Mouse (Mus musculus): ENCODE measurements around the gene Rasip1. TPM values are rescaled to one million over a fixed set of nuclear protein-coding genes. Genes with fewer than 3 reads are reported as not detected.

Gene Rasip1
- polyA plus RNA-seq, 1 experiment: 4.3 TPM

DNA sequence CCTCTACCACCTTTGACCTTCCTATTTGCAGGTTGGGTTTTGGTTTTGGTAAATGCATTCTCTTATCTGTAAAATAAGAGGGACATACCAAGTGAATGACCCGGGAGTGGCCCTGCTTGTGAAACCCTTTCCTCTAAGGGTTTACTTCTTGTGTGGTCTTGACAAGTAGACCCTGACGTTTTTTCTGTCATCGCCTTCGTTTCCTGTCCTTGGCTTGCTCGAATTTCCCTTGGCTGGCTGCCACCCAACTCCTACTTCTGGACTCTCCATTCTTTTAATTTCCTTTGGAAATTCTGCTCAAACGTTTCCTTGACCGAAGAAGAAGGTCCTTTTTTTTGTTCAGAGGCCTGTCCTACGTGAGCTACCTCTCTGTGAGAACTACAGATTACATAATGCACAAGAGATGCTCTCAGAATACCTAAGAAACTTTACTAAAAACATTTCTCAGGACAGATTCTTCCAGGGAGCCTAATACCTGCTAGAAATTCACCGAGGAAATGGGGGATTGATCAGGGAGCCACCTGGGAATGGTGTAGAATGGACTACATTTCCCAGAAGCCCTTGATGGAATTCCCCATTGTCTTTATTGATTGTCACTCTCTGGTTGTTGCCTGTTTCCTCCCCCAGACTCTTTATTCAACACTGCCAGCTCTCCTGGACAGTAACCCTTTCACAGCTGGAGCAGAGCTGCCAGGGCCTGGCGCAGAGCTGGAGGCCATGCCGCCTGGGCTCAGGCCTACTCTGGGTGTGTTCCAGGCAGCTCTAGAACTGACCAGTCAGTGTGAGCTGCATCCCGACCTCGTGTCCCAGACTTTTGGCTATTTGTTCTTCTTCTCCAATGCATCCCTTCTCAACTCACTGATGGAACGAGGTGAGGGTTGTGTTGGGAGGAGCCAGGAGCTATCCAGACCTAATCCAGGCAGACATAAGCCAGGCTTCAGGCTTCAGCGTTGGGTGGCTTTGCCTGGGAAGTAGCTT, 8.7 kb downstream of the Rasip1 start:
- H3K4me3 ChIP-seq (ENCODE audit: insufficient read depth, low read depth, low read length): no peak overlapping the region
- H3K27ac ChIP-seq (replicated peaks; ENCODE audit: low read depth, low read length): peak overlapping the region; percentile 84
- peaks cover 23% of the 10 kb centered on the region for H3K4me1 ChIP-seq (ENCODE audit: control insufficient read depth, insufficient read depth, insufficient read length, low read length)

DNA sequence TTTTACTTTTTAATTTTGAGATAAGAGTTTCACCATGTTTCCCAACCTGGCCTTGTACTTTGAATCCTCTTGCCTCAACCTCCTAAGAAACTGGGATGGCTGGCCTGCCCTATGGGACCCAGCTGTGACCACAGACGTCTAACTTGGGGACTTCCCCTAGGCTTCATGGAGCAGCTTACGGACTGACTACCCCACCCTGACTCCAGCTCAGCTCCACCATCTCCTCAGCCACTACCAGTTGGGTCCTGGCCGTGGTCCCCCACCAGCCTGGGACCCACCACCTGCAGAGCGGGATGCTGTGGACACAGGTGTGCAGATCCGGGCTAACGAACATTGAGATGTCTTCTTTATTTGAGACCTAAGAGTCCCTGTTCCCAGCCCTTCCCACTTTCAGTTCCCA, 10.4 kb downstream of the Rasip1 start:
- Histone ChIP-seq H3K27ac (replicated peaks; ENCODE audit: low read depth, low read length) (no peak overlapping the region), H3K4me3 (ENCODE audit: insufficient read depth, low read depth, low read length) (no peak overlapping the region), H3K4me1 (ENCODE audit: control insufficient read depth, insufficient read depth, insufficient read length, low read length) (peaks cover 30% of the 10 kb centered on the region)

DNA sequence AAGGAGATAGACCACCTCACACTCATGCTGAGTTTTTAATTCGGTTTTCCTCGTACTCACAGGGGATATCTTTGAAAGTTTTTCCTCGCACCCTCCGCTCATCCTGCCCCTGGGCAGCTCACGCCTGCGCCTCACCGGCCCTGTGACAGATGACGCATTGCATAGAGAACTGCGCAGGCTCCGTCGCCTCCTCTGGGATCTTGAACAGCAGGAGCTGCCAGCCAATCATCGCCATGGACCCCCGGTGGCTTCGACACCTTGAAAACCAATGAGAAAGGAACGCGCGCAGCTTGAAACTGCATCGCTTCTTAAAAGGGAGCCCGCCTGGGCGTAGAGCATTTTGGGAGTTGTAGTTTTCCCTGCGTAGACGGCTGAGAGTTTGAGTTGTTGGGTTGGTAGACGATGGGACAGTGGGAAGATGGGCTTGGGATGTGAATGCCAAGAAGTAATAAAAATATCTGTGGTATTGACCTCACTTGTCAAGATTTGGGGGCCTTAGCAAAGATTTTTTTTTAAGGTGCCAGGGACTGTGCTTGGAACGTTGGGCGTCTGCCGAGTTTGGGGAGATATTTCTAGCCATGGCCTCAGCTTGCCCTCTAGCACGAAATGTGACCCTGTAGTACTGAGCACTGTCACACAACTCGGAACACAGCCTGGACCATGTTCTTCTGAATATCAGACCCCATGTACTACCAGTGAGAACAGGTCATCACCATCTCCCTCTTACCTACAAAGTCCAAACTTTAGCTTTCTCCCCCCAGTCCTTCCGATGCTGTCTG, 11.5 kb downstream of the Rasip1 start:
- H3K4me1 ChIP-seq (ENCODE audit: control insufficient read depth, insufficient read depth, insufficient read length, low read length): peaks cover 36% of the 10 kb centered on the region
- peak overlapping the region; percentile 55 for H3K27ac ChIP-seq (replicated peaks; ENCODE audit: low read depth, low read length)
- H3K4me3 ChIP-seq (ENCODE audit: insufficient read depth, low read depth, low read length): peak overlapping the region; percentile 39

DNA sequence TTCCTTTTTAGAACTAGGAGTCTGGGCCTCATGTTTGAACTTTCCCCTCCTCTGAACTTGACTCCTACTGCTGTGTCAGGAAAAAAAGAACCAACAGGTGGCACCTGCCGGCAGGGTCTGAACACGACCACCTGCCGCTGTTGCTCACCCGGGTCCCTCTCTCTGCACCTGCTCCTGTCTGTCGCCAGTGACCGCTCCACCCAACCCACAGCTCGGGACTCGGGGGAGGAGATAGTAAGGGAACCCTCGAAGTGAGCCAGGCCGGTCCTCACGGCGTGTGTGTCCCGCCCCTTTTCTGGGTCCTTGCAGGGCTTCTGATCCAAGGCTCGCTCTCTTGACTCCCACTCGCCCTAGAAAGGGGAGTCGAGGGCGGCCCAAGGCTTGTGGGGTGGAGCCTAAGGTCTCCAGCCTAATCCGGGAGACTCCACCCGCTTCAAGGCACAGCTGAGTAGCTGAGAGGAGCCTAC, 12.3 kb downstream of the Rasip1 start, which contains the start of gene Mamstr:
TSS of gene Mamstr (plus strand) at position 417 of the 467 bp plus-strand sequence.
- no peak within 1 kb of the TSS for H3K4me3 ChIP-seq (ENCODE audit: insufficient read depth, low read depth, low read length)
- peaks cover 37% of the 10 kb centered on the region for H3K4me1 ChIP-seq (ENCODE audit: control insufficient read depth, insufficient read depth, insufficient read length, low read length)
- H3K27ac ChIP-seq (replicated peaks; ENCODE audit: low read depth, low read length): peak within 1 kb of the TSS; percentile 85

DNA sequence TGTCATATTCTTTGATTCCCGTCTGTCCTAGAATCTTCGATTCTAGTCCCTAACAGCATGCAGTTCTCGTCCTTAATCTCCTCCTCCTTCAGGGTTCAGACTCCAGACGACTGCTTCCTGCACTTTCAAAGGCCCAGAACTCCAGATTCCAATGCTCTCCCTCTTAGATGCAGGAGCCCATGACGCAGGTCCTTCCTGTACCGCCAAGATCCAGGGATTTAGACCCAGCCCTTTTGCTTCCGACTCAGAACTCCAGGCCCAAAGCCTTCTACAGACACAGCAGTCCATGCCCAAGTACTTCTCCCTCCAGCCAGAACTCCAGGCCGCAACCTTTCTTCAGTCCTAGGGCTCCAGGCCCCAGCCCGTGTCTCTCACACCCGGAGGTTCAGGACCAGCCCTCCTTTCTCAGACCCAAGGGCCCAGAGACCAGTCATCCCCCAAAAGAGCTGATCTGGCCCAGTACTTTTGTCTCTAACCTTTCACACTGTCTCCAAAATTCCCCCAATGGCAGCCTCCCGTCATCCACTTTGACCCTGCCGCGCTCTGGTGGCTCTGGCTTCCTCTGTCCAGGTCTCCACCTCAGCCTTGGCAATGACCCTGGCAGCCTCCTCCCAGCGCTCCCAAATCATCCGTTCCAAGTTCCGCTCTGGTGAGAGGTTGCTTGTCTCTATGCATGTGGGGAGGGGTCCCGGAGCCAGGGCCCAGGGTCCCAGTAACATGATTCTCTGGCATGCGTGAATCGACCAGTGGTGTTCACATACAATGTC, 13.1 kb downstream of the Rasip1 start:
- H3K4me3 ChIP-seq (ENCODE audit: insufficient read depth, low read depth, low read length): no peak overlapping the region
- H3K27ac ChIP-seq (replicated peaks; ENCODE audit: low read depth, low read length): peak overlapping the region; percentile 85
- H3K4me1 ChIP-seq (ENCODE audit: control insufficient read depth, insufficient read depth, insufficient read length, low read length): peaks cover 33% of the 10 kb centered on the region

DNA sequence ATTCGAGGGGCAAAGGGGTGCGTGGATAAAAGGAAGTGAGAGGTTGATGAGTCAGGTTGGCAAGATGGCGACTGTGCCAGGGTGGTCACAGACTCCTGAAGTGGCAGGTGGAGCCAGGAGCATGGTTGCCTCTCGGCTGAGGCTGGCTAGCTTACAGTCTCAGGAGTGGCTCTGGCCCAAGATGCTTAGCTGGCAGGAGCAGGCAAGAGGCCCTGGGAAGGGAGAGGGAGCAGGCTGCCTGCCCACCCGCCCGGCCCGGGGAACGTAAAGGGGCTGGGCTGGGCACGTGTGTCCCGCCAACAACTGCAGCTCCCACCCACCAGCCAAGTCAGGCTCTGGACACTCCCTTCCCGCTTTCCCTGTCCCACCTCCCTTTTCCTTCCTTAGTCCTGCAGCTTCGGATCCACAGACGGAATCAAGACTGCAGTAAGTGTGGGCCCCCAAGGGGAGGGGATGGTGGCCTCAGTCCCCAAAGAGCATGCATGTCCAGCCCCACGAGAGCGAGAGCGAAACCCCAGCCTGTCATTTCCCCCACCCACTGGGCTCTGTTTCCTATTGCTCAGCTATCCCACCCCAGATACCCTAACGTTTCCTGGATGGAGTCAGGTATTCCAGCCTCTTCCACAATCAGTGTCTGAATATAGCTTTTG, 14.2 kb downstream of the Rasip1 start:
- H3K27ac ChIP-seq (replicated peaks; ENCODE audit: low read depth, low read length): peak overlapping the region; percentile 85
- peak overlapping the region; percentile 50 for H3K4me3 ChIP-seq (ENCODE audit: insufficient read depth, low read depth, low read length)
- peaks cover 29% of the 10 kb centered on the region for H3K4me1 ChIP-seq (ENCODE audit: control insufficient read depth, insufficient read depth, insufficient read length, low read length)

DNA sequence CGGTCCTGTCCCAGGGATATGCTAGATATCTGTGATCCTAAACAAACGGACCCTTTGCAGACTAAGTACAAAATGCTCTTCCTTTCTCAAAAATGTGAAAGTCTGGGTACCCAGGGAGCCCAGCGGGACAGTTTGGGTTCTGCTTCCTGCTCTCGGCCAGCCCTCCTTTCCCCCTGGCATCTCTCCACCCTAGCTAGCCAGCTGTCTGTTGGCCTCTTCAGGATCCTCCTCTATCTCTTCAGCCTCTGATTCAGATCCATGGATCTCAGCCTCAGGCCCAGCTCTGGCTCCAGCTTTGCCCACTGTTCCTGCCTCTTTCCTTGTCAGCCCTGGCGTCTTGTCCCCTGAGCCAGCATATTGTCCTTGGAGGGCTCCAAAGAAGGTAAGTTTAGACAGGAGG, 14.8 kb downstream of the Rasip1 start:
- Histone ChIP-seq H3K4me3 (ENCODE audit: insufficient read depth, low read depth, low read length) (peak overlapping the region; percentile 50), H3K27ac (replicated peaks; ENCODE audit: low read depth, low read length) (peak overlapping the region; percentile 73), H3K4me1 (ENCODE audit: control insufficient read depth, insufficient read depth, insufficient read length, low read length) (peaks cover 26% of the 10 kb centered on the region)

DNA sequence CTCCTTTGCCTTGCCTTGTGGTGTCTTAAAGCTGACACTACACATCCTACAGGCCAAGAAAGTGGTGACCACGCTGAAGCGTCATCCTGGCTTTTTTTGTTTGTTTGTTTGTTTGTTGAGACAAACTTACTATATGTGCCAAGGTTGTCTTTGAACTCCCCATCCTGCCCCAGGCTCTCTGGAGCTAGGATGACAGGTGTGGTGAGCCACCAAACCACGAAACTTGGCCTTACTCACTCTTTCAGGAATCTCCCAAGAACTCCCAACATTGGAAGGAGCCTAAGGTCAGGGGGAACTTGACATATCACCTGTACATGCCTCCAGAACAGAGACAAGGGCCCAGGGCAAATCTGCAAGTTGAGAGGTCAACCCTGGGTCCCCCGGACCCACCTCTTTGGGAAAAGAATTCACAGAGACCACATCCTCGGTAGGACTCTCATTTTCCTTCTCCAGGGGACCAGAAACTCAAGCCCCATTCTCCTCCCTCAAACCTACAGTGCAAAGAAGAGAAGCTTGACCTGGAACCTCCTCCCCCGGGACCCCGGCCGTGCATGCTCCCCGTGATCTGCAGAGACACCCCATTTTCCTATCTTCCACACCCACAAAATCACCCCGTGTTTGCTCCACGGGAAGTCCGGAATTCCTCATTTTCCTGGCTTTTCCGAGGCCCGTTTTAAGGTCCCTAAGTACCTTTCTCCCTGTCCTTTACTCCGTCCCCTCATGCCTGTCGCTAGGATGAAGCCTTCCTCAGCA, 15.4 kb downstream of the Rasip1 start:
- peak overlapping the region; percentile 56 for H3K4me3 ChIP-seq (ENCODE audit: insufficient read depth, low read depth, low read length)
- H3K4me1 ChIP-seq (ENCODE audit: control insufficient read depth, insufficient read depth, insufficient read length, low read length): peaks cover 26% of the 10 kb centered on the region
- H3K27ac ChIP-seq (replicated peaks; ENCODE audit: low read depth, low read length): peak overlapping the region; percentile 73

DNA sequence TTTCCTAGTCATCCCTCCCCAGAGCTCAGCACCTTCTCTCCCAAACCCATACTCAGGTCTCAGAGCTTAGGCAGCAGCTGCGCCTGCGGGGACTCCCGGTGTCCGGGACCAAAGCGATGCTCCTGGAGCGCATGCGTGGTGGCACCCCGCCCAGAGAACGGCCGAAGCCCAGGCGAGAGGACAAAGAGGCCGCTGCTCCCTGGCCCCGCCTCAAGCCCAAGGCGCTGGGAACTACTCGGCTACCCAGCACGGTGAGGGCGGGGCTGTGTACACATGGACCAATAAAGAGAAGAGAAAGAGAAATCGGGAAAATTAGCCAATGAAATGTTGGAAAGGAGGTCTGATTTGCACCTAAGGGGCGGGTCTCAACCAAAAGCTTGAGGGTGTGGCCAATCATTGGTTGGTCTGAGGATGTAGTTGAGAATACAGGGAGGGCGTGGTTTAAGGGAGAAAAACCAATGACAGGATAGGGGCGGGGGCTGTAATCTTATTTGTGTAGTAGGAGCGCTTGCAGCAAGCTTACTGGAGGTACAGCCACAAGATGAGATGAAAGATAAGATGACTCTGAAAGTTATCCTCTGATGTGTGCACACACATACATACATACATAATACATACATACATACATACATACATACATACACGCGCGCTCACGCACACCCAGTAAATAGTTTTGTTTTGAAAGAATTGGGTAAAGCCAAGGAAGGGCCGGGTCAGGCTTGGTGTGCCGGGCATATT, 16.3 kb downstream of the Rasip1 start:
- peak overlapping the region; percentile 56 for H3K4me3 ChIP-seq (ENCODE audit: insufficient read depth, low read depth, low read length)
- no peak overlapping the region; the same call in 1 of the 2 replicates for H3K27ac ChIP-seq (replicated peaks; ENCODE audit: low read depth, low read length)
- peaks cover 26% of the 10 kb centered on the region for H3K4me1 ChIP-seq (ENCODE audit: control insufficient read depth, insufficient read depth, insufficient read length, low read length)

DNA sequence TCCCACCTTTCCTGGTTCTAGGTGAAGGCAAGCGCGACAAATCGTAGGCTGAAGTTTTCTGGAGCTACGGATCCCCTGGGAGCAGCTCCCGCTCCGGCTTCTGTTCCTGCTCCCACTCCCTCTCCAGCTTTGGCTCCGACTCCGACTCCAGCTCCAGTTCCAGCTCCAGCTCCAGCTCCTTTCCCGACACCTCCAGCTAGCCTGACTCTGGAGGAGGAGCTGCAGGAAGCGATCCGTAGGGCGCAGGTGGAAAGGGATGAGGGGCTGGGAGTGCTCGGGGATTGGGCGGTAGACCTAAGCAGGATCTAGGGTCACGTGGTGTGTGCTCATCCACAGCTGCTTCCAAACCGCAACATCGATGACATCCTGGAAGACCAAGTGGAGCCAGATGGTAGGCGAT, 16.9 kb downstream of the Rasip1 start:
- Histone ChIP-seq H3K27ac (replicated peaks; ENCODE audit: low read depth, low read length) (no peak overlapping the region), H3K4me3 (ENCODE audit: insufficient read depth, low read depth, low read length) (0 out of 2 replicates have a peak overlapping the region, but pooled peaks have one; percentile 19), H3K4me1 (ENCODE audit: control insufficient read depth, insufficient read depth, insufficient read length, low read length) (peaks cover 26% of the 10 kb centered on the region)

DNA sequence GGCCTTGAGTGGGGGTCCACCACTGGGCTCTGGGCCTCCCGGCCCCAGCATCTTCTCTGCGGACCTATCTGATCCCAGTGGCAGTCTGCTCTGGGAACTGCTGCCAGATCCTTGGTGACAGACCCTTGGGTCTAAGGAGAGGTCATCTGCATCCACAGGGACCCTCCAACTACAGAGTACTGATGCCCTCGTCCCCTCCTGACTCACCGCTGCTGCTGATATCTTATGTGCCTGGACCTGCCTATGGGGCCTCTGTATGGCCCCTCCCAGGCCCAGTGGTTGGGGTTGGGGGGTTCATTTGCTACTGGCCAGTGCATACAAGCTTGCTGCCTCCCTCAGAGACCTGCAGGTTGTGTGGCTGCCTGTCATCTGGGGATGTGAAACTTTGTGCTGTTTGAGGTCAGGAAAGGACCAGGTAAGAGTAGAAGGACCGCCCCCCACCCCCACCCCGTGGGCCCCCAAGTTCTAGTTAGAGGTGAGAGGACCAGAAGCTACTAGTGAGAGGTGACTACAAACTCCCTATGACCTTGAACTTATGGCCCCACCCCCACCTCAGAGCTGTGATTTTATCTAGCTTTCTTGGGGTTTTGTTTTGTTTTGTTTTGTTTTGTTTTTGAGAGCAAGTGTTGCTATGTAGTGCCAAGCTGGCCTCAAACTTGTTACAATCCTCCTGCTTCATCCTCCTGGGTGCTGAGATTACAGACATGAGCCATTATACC, 17.7 kb downstream of the Rasip1 start:
- peaks cover 22% of the 10 kb centered on the region for H3K4me1 ChIP-seq (ENCODE audit: control insufficient read depth, insufficient read depth, insufficient read length, low read length)
- H3K4me3 ChIP-seq (ENCODE audit: insufficient read depth, low read depth, low read length): no peak overlapping the region
- no peak overlapping the region for H3K27ac ChIP-seq (replicated peaks; ENCODE audit: low read depth, low read length)

DNA sequence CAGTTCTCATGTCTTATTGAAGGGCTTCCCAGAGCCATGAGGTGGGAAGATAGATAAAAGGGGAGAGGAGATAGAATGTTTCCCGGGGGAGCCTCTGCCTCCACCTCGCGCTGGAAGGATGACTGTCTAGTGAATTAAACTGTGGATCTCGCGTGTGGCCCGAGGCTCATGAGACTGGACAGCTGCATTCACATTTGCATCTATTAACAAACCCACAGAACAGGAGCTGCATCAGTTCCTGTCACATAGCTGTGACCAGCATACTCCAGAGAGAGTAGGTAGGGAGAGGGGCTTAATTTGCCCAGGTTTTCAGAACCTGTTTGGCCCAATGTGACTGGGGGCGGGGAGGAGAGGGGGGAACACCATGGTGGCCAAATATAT, 18.3 kb downstream of the Rasip1 start:
- Histone ChIP-seq H3K4me3 (ENCODE audit: insufficient read depth, low read depth, low read length) (no peak overlapping the region), H3K4me1 (ENCODE audit: control insufficient read depth, insufficient read depth, insufficient read length, low read length) (peaks cover 19% of the 10 kb centered on the region), H3K27ac (replicated peaks; ENCODE audit: low read depth, low read length) (no peak overlapping the region)

DNA sequence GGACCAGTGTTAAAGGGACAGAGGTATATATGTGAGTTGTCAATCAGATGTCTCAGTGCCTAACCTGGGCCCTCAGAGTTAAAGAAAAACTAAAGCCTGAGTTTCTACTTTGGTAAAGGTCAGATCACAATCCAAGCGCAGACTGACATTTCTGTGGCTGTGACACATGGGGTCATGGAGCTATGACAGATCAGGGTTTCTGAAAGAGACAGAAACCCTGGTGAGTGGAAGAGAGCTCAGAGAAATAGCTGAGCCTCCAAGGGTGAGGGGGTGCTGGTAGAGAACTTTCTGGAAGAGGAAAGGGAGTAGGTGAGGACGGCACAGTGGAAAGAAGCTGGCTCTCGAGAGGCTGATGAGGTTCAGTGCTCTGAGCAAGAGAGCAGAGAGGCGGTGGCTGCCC, 19.4 kb downstream of the Rasip1 start:
- Histone ChIP-seq H3K4me3 (ENCODE audit: insufficient read depth, low read depth, low read length) (no peak overlapping the region), H3K27ac (replicated peaks; ENCODE audit: low read depth, low read length) (no peak overlapping the region), H3K4me1 (ENCODE audit: control insufficient read depth, insufficient read depth, insufficient read length, low read length) (peaks cover 11% of the 10 kb centered on the region)
